Mouse (Mus musculus) intestine, embryonic 16.5 days (tissue): ENCODE data around the gene Pmp22. TPM values are rescaled to one million over a fixed set of nuclear protein-coding genes. Genes with fewer than 3 reads are reported as not detected.

ENCODE experiments used
- ATAC-seq: fragments of 200-750 bp; cut with Nextera tagmentation; 2 replicates; pipeline ENCODE4 v1.8.0; 2017; ENCODE audit warnings: moderate TSS enrichment, moderate library complexity
- H3K27ac ChIP-seq: fragments of 300-500 bp; sonication (generic); 2 replicates; pipeline ENCODE4 v1.5.1; 2014; ENCODE audit warnings: mild to moderate bottlenecking, low read length
- H3K27me3 ChIP-seq: fragments of 300-500 bp; sonication (generic); replicated peaks from 2 replicates; pipeline ENCODE4 v1.6.1; 2014; ENCODE audit warnings: low read length, control low read depth, mixed read lengths; ENCODE audit not compliant: control insufficient read depth, insufficient read depth
- H3K36me3 ChIP-seq: fragments of 300-500 bp; sonication (generic); 2 replicates; pipeline ENCODE4 v1.6.1; 2014; ENCODE audit warnings: low read length, control low read depth; ENCODE audit not compliant: control insufficient read depth, insufficient read depth
- H3K4me1 ChIP-seq: fragments of 300-500 bp; sonication (generic); 2 replicates; pipeline ENCODE4 v1.6.1; 2014; ENCODE audit warnings: low read length, control low read depth, mixed read lengths; ENCODE audit not compliant: control insufficient read depth, insufficient read depth
- H3K4me2 ChIP-seq: fragments of 300-500 bp; sonication (generic); 2 replicates; pipeline ENCODE4 v1.6.1; 2014; ENCODE audit warnings: low read depth, low read length, control low read depth
- H3K4me3 ChIP-seq: fragments of 300-500 bp; sonication (generic); 2 replicates; pipeline ENCODE4 v1.5.1; 2014; ENCODE audit warnings: mild to moderate bottlenecking, low read length
- H3K9ac ChIP-seq: fragments of 300-500 bp; sonication (generic); 2 replicates; pipeline ENCODE4 v1.6.1; 2014; ENCODE audit warnings: low read depth, low read length
- H3K9me3 ChIP-seq: fragments of 300-500 bp; sonication (generic); 2 replicates; pipeline ENCODE4 v1.6.1; 2016; ENCODE audit warnings: low read length, control low read depth; ENCODE audit not compliant: control insufficient read depth
- WGBS: fragments of 180-500 bp; shearing (Covaris S2); extraction: QIAGEN DNeasy Blood & Tissue Kit; methylation state at CpG from one replicate; pipeline ENCODE4 v1.1.7; 2014; 5-methylcytosine and 5-hydroxymethylcytosine counted together
- polyA plus RNA-seq: library from polyadenylated mRNA; unstranded; fragments of >200 nt; fragmentation: Nextera tagmentation; extraction: Ambion mirVana; gene quantifications from 2 replicates; pipeline ENCODE4 v1.2.1, GENCODE M21; 2015

Pmp22 gene
- polyA plus RNA-seq, 1 experiment from 2014 or later = 110 TPM

DNA sequence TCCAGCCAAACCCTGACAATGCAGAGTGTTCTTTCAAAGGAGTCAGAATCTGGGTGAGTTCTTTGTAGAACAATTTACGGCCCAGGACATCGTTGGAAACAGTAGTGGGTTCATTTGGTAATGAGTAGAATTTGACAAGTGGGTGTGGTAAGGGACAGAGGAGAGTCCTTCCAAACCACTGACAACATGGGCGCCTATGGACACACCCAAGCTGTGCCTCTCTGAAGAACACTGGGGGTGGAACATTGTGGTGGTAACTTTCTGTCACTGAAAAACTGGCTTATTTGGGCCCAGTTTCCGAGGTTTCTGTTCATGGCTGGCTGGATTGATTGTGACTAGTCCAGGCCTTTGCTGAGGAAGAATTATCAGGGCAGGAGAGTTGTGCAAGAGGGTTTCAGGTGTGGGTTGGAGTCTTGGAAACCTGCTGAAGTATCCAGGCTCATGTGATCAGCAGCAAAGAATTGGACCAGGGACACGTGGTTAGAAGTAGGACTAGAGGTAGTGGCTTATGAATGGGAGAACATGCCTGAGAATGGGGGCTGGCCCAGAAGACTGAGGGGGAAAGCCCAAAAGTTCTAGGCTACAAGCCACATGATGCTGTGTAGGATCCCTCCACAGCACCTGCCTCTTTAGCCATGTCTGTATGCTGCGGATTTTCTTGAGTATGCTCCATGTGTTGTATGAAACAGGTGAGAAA is 35.4 kb downstream of the Pmp22 start:
- no peak overlapping the region for H3K4me3 ChIP-seq
- H3K27ac ChIP-seq = no peak overlapping the region
- no peaks in the 10 kb centered on the region; the same call in 1 of the 2 replicates for H3K36me3 ChIP-seq
- no peak overlapping the region for H3K4me2 ChIP-seq
- 77% methylated on average over 6 of the region's 6 CpGs for WGBS
- H3K4me1 ChIP-seq = peaks cover 10% of the 10 kb centered on the region
- H3K9ac ChIP-seq = no peak overlapping the region
- H3K9me3 ChIP-seq = no peaks in the 10 kb centered on the region
- H3K27me3 ChIP-seq = no peaks in the 10 kb centered on the region
- ATAC-seq = no peak

DNA sequence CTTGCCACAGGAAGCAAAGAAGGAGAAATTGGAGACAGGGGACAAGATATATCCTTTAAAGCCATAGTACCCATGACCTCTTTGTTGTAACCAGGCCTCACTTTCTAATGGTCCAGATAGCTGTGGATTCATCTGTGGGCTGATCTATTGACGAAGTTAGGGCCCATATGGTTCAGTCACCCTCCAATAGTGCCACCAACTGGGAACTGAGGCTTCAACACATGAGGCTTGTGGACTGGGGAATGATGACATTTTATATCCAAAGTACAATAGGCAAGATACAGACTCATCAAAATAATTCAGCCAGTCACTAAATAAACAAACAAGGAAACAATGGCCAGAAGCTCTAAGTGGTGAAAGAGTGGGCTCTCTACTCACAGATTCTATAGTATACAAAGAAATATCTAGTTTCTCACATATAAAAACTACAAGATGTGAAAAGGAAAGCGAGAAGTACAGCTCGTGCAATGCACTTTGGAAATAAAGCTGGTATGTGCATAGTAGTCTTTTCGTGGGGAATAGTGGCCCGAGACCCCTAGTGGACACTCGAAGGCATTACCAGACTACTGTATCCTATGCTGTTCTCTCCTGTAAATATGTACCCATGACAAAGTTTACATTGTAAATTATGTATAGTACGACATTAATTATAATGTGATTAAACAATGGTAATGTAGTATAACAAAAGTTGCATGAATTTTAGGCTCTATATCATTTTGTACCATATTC is 36.1 kb downstream of the Pmp22 start:
- no peak for ATAC-seq
- no peak overlapping the region for H3K9ac ChIP-seq
- H3K4me3 ChIP-seq = no peak overlapping the region
- no peak overlapping the region for H3K27ac ChIP-seq
- 56% methylated on average over 7 of the region's 7 CpGs for WGBS
- H3K4me2 ChIP-seq = no peak overlapping the region
- H3K9me3 ChIP-seq = no peaks in the 10 kb centered on the region
- no peaks in the 10 kb centered on the region for H3K36me3 ChIP-seq
- H3K4me1 ChIP-seq = peaks cover 15% of the 10 kb centered on the region
- no peaks in the 10 kb centered on the region for H3K27me3 ChIP-seq

DNA sequence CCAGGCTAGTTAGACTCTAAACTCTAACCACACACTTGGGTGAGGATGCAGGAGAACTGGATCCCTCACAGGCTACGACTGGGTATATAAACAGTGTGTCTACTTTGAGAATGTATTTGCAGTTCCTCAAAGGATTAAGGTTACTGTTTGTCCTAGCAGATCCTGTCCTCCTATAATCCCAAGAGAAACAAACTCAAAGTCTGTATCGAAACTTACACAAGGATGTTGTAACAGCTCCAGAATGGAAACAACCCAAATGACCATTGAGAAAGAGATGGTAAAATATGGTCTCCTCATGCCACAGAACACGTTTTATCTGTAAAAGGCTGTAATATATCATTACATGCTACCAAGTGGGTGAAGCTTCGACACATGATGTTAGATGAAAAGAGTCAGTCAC is 39.0 kb downstream of the Pmp22 start:
- Histone ChIP-seq H3K9me3 (no peaks in the 10 kb centered on the region), H3K4me2 (no peak overlapping the region), H3K27ac (no peak overlapping the region), H3K4me3 (no peak overlapping the region), H3K27me3 (no peaks in the 10 kb centered on the region), H3K9ac (no peak overlapping the region), H3K36me3 (no peaks in the 10 kb centered on the region), H3K4me1 (peaks cover 15% of the 10 kb centered on the region)
- ATAC-seq = no peak
- WGBS = 42% methylated on average over 4 of the region's 4 CpGs

DNA sequence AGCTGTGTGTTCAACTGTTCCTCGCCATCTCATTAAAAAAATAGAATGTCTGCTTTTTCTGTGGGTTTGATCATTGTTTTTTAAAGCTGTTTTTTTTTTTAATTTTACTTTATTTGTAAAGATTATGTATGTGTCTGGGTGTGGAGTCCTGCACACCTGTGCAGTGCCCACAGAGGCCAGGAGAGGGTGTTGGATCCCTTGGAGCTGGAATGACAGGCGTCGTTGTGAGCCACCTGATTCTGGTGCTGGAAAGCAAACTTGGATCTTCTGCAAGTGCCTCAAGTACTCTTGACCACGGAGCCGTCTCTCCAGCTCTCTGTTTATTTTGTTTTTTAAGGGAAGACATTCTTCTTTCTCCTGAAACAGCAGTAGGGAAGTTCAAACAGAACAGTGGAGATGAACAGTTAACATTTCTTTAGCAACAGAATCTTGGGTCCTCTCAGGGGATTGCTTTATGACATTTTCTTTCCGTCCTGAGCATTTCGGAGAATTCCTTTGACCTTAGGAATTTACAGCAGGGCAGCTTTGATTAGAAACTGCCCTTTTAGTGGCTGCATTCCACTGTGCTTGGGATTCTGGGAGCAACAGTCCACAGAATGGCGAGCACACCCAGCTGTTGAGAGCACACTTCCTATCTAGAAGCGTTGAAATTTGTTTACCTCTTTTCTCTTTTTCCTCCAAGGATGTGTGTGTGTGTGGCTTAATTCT is 39.9 kb downstream of the Pmp22 start:
- H3K4me3 ChIP-seq = no peak overlapping the region
- ATAC-seq = peak; percentile 69
- 18% methylated on average over 9 of the region's 9 CpGs for WGBS
- H3K4me1 ChIP-seq = peaks cover 15% of the 10 kb centered on the region
- no peaks in the 10 kb centered on the region for H3K9me3 ChIP-seq
- H3K27ac ChIP-seq = peak overlapping the region; percentile 55
- H3K27me3 ChIP-seq = no peaks in the 10 kb centered on the region
- no peak overlapping the region for H3K9ac ChIP-seq
- H3K36me3 ChIP-seq = no peaks in the 10 kb centered on the region
- peak overlapping the region; percentile 11 for H3K4me2 ChIP-seq

DNA sequence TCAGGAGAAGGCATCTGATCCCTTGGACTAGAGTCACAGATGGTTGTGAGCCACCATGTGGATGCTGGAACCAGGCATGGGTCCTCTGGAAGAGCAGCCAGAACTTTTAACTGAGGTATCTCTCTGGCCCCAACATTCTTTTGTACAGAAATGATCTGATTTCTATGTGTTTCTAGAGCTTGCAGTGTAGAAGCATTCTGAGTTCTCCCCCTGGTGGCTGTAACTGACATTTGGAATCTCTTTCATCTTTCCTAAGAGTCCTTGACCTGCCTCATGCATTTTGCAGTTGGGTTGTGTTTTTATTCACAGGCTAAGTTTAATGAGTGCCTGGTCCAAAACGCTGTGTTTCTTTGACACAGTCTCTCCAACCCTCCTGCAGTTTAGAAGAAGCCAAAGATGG is 43.2 kb downstream of the Pmp22 start:
- Histone ChIP-seq H3K4me2 (no peak overlapping the region), H3K4me3 (no peak overlapping the region), H3K36me3 (no peaks in the 10 kb centered on the region), H3K27ac (no peak overlapping the region), H3K4me1 (peaks cover 15% of the 10 kb centered on the region), H3K9ac (no peak overlapping the region), H3K27me3 (no peaks in the 10 kb centered on the region), H3K9me3 (no peaks in the 10 kb centered on the region)
- WGBS = 32% methylated on average over 1 of the region's 1 CpGs
- no peak for ATAC-seq

DNA sequence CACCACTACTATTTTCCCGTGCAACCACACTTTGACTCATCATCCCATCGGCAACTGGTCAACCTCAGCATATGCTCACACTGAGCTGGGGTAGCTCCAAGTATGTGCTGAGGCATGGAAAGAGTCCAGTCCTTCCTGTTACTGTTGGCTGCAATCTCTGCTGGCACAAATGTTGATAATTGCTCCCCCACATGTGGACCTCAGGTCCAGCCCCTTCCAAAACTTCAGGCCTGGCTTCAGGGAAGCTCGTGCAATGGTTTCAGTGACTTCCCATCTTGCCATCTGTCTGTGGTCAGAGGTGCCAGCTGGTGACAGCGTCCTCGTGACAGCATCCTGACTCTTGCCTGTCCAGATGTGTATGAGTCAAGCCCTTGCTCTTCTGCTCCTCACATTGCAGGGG is 44.8 kb downstream of the Pmp22 start:
- 76% methylated on average over 5 of the region's 5 CpGs for WGBS
- no peak for ATAC-seq
- no peak overlapping the region for H3K27ac ChIP-seq
- no peak overlapping the region for H3K9ac ChIP-seq
- H3K9me3 ChIP-seq = no peaks in the 10 kb centered on the region
- no peak overlapping the region for H3K4me2 ChIP-seq
- H3K36me3 ChIP-seq = no peaks in the 10 kb centered on the region
- no peaks in the 10 kb centered on the region for H3K27me3 ChIP-seq
- H3K4me3 ChIP-seq = no peak overlapping the region
- H3K4me1 ChIP-seq = peaks cover 10% of the 10 kb centered on the region

DNA sequence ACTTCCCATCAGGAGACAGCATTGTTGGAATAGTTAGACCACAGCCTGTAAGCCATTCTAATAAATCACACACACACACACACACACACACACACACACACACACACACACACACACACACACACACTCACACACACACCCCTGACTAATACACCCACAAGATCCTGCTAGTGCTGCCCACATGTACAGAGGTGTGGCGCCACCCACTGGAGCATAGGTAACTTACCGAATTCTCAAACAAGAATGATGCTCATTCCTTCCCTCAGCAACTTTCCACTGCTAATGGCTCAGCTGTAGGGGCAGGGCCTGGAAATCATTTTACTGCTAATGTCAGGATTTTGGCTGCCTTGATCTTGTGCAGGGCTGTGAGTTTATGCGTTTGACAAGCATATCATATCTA is 46.5 kb downstream of the Pmp22 start:
- ATAC-seq = peak; percentile 36; the same call in 1 of the 2 replicates
- Histone ChIP-seq H3K4me2 (no peak overlapping the region), H3K4me3 (no peak overlapping the region), H3K27ac (no peak overlapping the region), H3K4me1 (no peaks in the 10 kb centered on the region), H3K9ac (no peak overlapping the region), H3K27me3 (no peaks in the 10 kb centered on the region), H3K9me3 (no peaks in the 10 kb centered on the region), H3K36me3 (no peaks in the 10 kb centered on the region)
- 45% methylated on average over 3 of the region's 3 CpGs for WGBS

DNA sequence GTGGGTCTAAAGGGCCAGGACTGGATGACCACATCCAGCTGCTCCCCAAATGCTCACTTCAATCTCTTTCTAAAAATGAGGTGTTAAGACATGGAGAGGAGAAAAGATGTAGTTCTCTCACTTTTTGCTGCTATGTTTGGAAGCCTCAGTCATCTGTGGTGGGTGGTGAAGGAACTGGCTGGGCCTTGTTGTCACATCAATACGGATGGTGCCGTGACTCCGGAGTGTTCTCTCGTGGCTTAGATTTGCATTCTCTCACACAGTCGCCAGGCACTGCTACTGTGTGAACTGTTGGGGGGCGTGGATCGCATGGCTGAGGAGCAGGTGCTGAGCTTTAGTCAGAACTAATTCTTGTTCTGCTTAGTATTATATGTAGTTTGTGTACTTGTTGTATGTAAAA is 47.6 kb downstream of the Pmp22 start:
- no peak overlapping the region for H3K4me3 ChIP-seq
- H3K9me3 ChIP-seq = no peaks in the 10 kb centered on the region
- no peaks in the 10 kb centered on the region for H3K4me1 ChIP-seq
- H3K9ac ChIP-seq = no peak overlapping the region
- WGBS = 76% methylated on average over 7 of the region's 7 CpGs
- H3K27ac ChIP-seq = no peak overlapping the region
- H3K36me3 ChIP-seq = no peaks in the 10 kb centered on the region
- H3K27me3 ChIP-seq = no peaks in the 10 kb centered on the region
- no peak overlapping the region for H3K4me2 ChIP-seq
- no peak for ATAC-seq

DNA sequence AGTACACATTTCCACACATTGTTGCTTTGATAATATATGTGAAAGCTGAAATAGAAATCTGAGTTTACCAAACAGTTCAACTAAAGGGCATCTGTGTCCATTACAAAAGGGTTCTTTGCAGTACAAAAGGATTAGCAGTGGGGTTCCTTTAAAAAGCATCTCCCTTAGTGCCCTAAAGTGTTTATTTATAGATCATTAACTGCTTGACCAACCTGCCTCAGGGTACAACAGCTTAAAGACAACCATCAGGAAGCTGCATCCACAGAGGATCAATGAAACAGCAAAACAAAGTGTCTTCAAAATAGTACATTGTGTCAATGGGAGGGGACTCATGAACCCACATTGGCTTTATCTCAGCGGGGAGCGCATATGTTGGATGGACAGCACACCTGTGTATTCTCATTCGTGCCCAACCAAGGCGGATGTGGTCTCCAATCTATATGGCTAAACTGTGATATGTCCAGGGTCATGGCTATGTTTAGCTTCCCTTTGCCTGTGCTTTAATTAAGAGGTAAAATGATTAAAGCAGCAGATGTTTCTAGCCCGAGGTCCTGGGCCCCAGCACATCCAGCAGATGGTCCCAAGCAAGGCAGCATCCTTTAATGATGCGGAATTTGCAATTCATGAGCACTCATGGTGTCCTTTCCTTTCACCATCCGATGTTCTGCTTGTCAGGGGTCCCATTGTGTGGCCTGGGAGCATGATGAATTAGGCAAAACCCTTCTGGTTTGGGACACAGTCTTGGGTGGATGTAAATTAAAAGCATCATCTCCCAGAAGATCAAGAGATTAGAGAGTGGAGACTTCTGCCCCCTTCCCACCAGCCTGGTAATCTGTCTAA is 51.7 kb downstream of the Pmp22 start:
- H3K4me3 ChIP-seq = no peak overlapping the region
- no peak overlapping the region for H3K9ac ChIP-seq
- no peaks in the 10 kb centered on the region for H3K9me3 ChIP-seq
- H3K36me3 ChIP-seq = no peaks in the 10 kb centered on the region
- ATAC-seq = no peak
- no peak overlapping the region for H3K27ac ChIP-seq
- H3K27me3 ChIP-seq = no peaks in the 10 kb centered on the region
- H3K4me2 ChIP-seq = no peak overlapping the region
- WGBS = 70% methylated on average over 7 of the region's 7 CpGs
- no peaks in the 10 kb centered on the region for H3K4me1 ChIP-seq
